Mouse (Mus musculus): ENCODE results near the gene Eapp. TPM values are rescaled to one million over a fixed set of nuclear protein-coding genes. Genes with fewer than 3 reads are reported as not detected.

Gene Eapp
- polyA plus RNA-seq, 1 experiment from 2014 or later = 85.6 TPM

DNA sequence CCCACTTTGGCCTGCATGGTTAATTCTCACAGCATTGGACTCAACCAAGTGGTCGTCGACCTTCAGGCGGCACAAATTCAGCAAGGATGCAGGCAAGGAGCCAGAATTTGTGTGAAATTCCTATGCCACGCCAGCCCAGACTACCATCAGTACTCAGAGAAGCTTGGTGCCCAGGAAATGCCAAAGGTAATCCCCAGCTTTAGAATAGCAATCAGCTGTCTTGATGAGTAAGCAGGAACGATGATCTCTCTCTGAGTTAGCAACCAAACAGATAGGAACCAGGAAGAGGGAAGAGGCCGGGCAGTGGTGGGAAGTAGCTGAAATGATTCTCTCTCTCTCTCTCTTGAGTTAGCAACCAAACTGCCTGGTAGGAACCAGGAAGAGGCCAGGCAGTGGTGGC lies 55.4 kb downstream of the Eapp start:
- H3K27me3 ChIP-seq (ENCODE audit: insufficient read depth, low read length) = no peaks in the 10 kb centered on the region
- no peak for TF ChIP-seq CTCF (IDR thresholded peaks at IDR 0.05; ENCODE audit: low read depth)
- 0 out of 2 replicates have a peak, but pooled peaks cover 3% of the 10 kb centered on the region for H3K36me3 ChIP-seq (ENCODE audit: insufficient read depth, low read length)
- H3K27ac ChIP-seq = no peak overlapping the region
- H3K4me2 ChIP-seq (ENCODE audit: low read length) = no peak overlapping the region
- 88% methylated on average over 6 of the region's 6 CpGs for WGBS
- no peaks in the 10 kb centered on the region for H3K9me3 ChIP-seq (replicated peaks; ENCODE audit: low read length)
- no peak for DNase-seq (ENCODE audit: low spot score)
- H3K4me3 ChIP-seq (replicated peaks; ENCODE audit: low read depth, low read length) = no peak overlapping the region
- no peak for ATAC-seq (replicated peaks; ENCODE audit: low FRiP score, low read depth)
- no peak overlapping the region for H3K9ac ChIP-seq (ENCODE audit: low read depth, low read length)
- H3K4me1 ChIP-seq (replicated peaks; ENCODE audit: insufficient read depth, low read length) = no peaks in the 10 kb centered on the region

DNA sequence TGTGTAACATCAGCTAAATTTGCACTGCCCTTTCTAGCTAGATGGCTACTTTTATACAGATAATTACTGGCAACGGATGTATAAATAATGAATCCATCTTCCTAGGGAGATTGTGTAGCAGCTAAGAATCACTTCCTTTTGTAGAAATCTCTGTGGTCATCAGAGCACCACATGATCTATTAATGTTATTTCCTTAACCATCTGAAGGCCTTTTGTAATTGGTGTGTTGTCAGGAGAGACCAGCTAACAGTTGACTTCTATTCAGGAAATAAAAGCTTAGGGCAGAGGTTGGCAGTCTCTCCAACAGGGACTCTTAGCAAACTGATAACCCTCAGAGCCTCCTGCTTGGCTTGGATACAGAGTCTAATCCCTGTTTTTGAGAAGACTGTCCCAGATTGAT lies 58.7 kb downstream of the Eapp start:
- ATAC-seq (replicated peaks; ENCODE audit: low FRiP score, low read depth) (no peak), DNase-seq (ENCODE audit: low spot score) (no peak)
- WGBS = 63% methylated on average over 1 of the region's 1 CpGs
- no peak overlapping the region for H3K4me2 ChIP-seq (ENCODE audit: low read length)
- H3K4me3 ChIP-seq (replicated peaks; ENCODE audit: low read depth, low read length) = no peak overlapping the region
- no peaks in the 10 kb centered on the region for H3K27me3 ChIP-seq (ENCODE audit: insufficient read depth, low read length)
- no peak overlapping the region for H3K9ac ChIP-seq (ENCODE audit: low read depth, low read length)
- no peaks in the 10 kb centered on the region for H3K36me3 ChIP-seq (ENCODE audit: insufficient read depth, low read length)
- TF ChIP-seq CTCF (IDR thresholded peaks at IDR 0.05; ENCODE audit: low read depth) = no peak
- H3K4me1 ChIP-seq (replicated peaks; ENCODE audit: insufficient read depth, low read length) = no peaks in the 10 kb centered on the region
- no peak overlapping the region for H3K27ac ChIP-seq
- H3K9me3 ChIP-seq (replicated peaks; ENCODE audit: low read length) = no peaks in the 10 kb centered on the region

DNA sequence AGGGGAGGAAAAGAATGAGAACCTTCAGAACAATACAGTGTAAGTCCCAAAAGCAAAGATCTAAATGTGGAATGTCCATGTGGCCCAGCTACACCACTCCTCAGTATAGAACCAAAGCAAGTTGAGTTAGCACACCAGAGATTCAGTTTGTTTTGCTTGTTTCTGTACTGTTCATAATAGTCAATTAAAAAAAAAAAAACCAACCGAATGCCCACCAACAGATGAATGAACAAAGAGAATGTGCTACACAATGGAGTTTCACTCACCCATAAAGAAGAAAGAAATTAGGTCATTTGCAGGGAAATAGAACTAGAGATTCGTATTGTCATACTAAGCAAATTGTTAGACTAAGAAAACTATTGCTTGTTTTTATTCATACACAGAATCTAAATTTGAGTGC lies 63.6 kb downstream of the Eapp start:
- Histone ChIP-seq H3K9ac (ENCODE audit: low read depth, low read length) (no peak overlapping the region), H3K27me3 (ENCODE audit: insufficient read depth, low read length) (no peaks in the 10 kb centered on the region), H3K4me3 (replicated peaks; ENCODE audit: low read depth, low read length) (no peak overlapping the region), H3K9me3 (replicated peaks; ENCODE audit: low read length) (no peaks in the 10 kb centered on the region), H3K27ac (no peak overlapping the region), H3K4me1 (replicated peaks; ENCODE audit: insufficient read depth, low read length) (no peaks in the 10 kb centered on the region), H3K4me2 (ENCODE audit: low read length) (no peak overlapping the region), H3K36me3 (ENCODE audit: insufficient read depth, low read length) (no peaks in the 10 kb centered on the region)
- no peak for ATAC-seq (replicated peaks; ENCODE audit: low FRiP score, low read depth)
- no peak for TF ChIP-seq CTCF (IDR thresholded peaks at IDR 0.05; ENCODE audit: low read depth)
- WGBS = 81% methylated on average over 2 of the region's 2 CpGs
- DNase-seq (ENCODE audit: low spot score) = no peak

DNA sequence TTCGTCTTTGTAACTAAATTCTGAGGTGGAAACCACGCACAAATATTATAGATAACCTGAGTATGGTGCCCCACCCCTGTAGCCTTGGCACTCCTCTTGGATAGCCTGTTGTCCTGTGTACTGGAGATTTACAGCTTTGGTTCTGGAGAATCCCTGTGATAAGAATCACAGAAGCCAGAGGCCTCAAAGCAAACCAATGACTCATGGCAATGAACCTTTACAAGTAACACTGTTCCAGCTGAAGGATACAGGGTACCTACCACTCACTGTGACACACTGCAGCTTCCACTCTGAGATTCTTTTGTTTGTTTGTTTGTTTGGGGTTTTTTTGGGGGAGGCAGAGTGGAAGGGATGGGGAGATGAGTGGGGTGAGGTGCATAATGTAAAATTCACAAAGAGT lies 73.8 kb downstream of the Eapp start:
- no peak for TF ChIP-seq CTCF (IDR thresholded peaks at IDR 0.05; ENCODE audit: low read depth)
- 86% methylated on average over 2 of the region's 2 CpGs for WGBS

More for the DNA sequence above, 73.8 kb downstream of the Eapp start:
- DNase-seq (ENCODE audit: low spot score) (no peak), ATAC-seq (replicated peaks; ENCODE audit: low FRiP score, low read depth) (no peak)
- Histone ChIP-seq H3K27ac (no peak overlapping the region), H3K27me3 (ENCODE audit: insufficient read depth, low read length) (no peaks in the 10 kb centered on the region), H3K4me1 (replicated peaks; ENCODE audit: insufficient read depth, low read length) (no peaks in the 10 kb centered on the region), H3K36me3 (ENCODE audit: insufficient read depth, low read length) (no peaks in the 10 kb centered on the region), H3K4me2 (ENCODE audit: low read length) (no peak overlapping the region), H3K4me3 (replicated peaks; ENCODE audit: low read depth, low read length) (no peak overlapping the region), H3K9me3 (replicated peaks; ENCODE audit: low read length) (no peaks in the 10 kb centered on the region), H3K9ac (ENCODE audit: low read depth, low read length) (no peak overlapping the region)

MicroRNAs within 50 kb of the gene (microRNA counts, 519-probe panel; counts per million panel counts)
- microRNA mmu-miR-1892 = 330 counts per million, percentile 68 among the panel's probes with 10 or more counts

Small RNA genes lying within 50 kb of the gene (microRNA-seq; reads per million reads assigned to microRNA genes)
- not detected for gene Mir1892

Other genes with a start within 250 kb of the Eapp start
- 232 and 235 TPM in 2 replicates for gene Sptssa, start 39.3 kb downstream of the Eapp start, polyA plus RNA-seq (2015; fragmentation: Nextera tagmentation; extraction: Ambion mirVana)
- gene Snx6, start 99.8 kb upstream of the Eapp start, polyA plus RNA-seq (2015; fragmentation: Nextera tagmentation; extraction: Ambion mirVana) = 256 and 259 TPM in 2 replicates
- gene Cfl2, start 167.0 kb upstream of the Eapp start, polyA plus RNA-seq (2015; fragmentation: Nextera tagmentation; extraction: Ambion mirVana) = 162 and 163 TPM in 2 replicates

Measured in kidney, postnatal 0 days (tissue).